Mouse (Mus musculus): Measurements from ENCODE around the gene Ube3b. TPM values are rescaled to one million over a fixed set of nuclear protein-coding genes. Genes with fewer than 3 reads are reported as not detected.

Ube3b gene
- total and polyA plus RNA-seq, 2 experiments from 2014 or later, result 30.5 to 57.7 TPM

DNA sequence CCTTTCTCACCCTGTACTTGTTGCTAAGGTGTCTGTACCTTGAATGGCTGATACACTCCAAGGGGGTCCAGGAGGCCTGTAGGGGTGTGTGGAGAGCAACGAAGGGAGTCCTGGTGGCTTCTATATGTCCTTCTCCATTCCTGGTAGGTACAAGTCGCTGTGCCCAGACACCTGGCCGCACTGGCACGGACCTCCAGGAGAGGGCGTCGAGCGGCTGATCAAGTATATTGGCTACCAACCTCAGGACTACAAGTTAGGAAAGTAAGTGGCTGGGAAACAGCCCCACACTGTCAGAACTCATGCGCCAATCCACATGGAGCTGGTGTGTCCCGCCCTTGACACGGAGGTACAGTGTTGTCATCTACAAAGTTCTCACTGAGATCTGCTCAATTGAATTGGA is 28.9 kb upstream of the Ube3b start:
- Histone ChIP-seq H3K27me3 (ENCODE audit: control insufficient read depth, insufficient read depth, low read length) (no peaks in the 10 kb centered on the region), H3K9me3 (replicated peaks; ENCODE audit: control insufficient read depth, low read length) (no peaks in the 10 kb centered on the region), H3K36me3 (replicated peaks; ENCODE audit: control insufficient read depth, insufficient read depth, low read length) (no peaks in the 10 kb centered on the region), H3K4me2 (ENCODE audit: low read depth, low read length) (no peak overlapping the region), H3K27ac (ENCODE audit: low read depth) (no peak overlapping the region), H3K9ac (replicated peaks; ENCODE audit: low read depth, low read length) (no peak overlapping the region), H3K4me1 (ENCODE audit: control insufficient read depth, insufficient read depth) (no peaks in the 10 kb centered on the region), H3K4me3 (ENCODE audit: low read depth, low read length) (no peak overlapping the region)
- ATAC-seq (ENCODE audit: insufficient read depth, low read depth), result no peak
- no peak for TF ChIP-seq CTCF (IDR thresholded peaks at IDR 0.05; ENCODE audit: low read depth)
- TF ChIP-seq EP300 (IDR thresholded peaks at IDR 0.05; ENCODE audit: low read depth), result no peak
- WGBS, result 59% methylated on average over 10 of the region's 10 CpGs
- DNase-seq (ENCODE audit: low spot score), result no peak

- peak overlapping the region; percentile 17; the same call in 1 of the 2 replicates for H3K4me3 ChIP-seq (ENCODE audit: low read depth, low read length)
- peak; percentile 96 for DNase-seq (ENCODE audit: low spot score)
- peak; percentile 94 for ATAC-seq (ENCODE audit: insufficient read depth, low read depth)
- H3K9ac ChIP-seq (replicated peaks; ENCODE audit: low read depth, low read length), result no peak overlapping the region; the same call in 1 of the 2 replicates
- no peaks in the 10 kb centered on the region for H3K27me3 ChIP-seq (ENCODE audit: control insufficient read depth, insufficient read depth, low read length)
- peaks cover 9% of the 10 kb centered on the region; the same call in 1 of the 2 replicates for H3K4me1 ChIP-seq (ENCODE audit: control insufficient read depth, insufficient read depth)
- peak; percentile 81 for TF ChIP-seq CTCF (IDR thresholded peaks at IDR 0.05; ENCODE audit: low read depth)
- TF ChIP-seq EP300 (IDR thresholded peaks at IDR 0.05; ENCODE audit: low read depth), result 0 out of 2 replicates have a peak, but pooled peaks have one; percentile 55
- H3K9me3 ChIP-seq (replicated peaks; ENCODE audit: control insufficient read depth, low read length), result no peaks in the 10 kb centered on the region
- peaks cover 10% of the 10 kb centered on the region for H3K36me3 ChIP-seq (replicated peaks; ENCODE audit: control insufficient read depth, insufficient read depth, low read length)
- H3K27ac ChIP-seq (ENCODE audit: low read depth), result peak overlapping the region; percentile 75
- WGBS, result 23% methylated on average over 7 of the region's 7 CpGs
- H3K4me2 ChIP-seq (ENCODE audit: low read depth, low read length), result peak overlapping the region; percentile 44
Observed at GRCm38 (mm10) chr5:114356250-114356935, 24.0 kb upstream of the Ube3b start.

DNA sequence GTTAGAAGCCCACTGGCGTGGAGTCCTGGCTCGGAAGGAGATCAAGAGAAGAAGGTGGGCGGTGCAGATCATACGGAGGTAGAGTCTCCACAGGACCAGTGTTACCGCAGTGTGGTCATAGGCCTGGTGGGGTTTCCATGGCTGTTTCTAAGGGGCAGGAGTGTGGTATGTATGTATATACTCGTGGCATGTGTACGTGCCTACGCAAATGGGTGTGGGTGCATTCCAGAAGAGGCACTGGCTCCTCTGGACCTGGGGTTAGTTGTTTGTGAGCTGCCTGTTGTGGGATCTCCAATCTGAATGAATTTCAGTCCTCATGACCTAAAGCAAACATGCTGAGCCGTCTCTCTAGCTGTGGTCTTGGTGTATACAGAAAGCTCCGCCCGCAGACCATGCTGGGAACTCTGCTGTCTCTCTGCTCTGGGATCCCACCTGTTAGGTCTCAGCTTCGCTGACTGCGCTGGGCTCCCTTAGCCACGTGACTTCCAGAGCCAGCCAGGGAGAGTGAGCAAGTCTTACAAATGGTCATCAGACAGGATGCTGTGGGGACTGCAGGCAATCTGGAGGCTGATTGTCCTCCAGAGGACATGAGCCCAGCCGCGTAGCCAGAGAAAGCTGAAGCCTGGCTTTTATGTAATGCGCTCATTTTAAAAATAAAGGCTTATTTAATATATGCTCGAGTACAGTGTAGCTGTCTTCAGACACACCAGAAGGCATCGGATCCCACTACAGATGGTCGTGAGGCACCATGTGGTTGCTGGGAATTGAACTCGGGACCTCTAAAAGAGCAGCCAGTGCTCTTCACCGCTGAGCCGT is 23.3 kb upstream of the Ube3b start:
- H3K9ac ChIP-seq (replicated peaks; ENCODE audit: low read depth, low read length), result no peak overlapping the region; the same call in 1 of the 2 replicates
- peak; percentile 56 for DNase-seq (ENCODE audit: low spot score)

GRCm38 (mm10) chr5:114358833-114359232 is 21.6 kb upstream of the Ube3b start:
- H3K36me3 ChIP-seq (replicated peaks; ENCODE audit: control insufficient read depth, insufficient read depth, low read length), result peaks cover 35% of the 10 kb centered on the region
- TF ChIP-seq EP300 (IDR thresholded peaks at IDR 0.05; ENCODE audit: low read depth) (no peak), CTCF (IDR thresholded peaks at IDR 0.05; ENCODE audit: low read depth) (no peak)
- H3K9ac ChIP-seq (replicated peaks; ENCODE audit: low read depth, low read length), result no peak overlapping the region
- no peak for DNase-seq (ENCODE audit: low spot score)
- H3K4me2 ChIP-seq (ENCODE audit: low read depth, low read length), result no peak overlapping the region
- no peaks in the 10 kb centered on the region for H3K9me3 ChIP-seq (replicated peaks; ENCODE audit: control insufficient read depth, low read length)
- H3K4me1 ChIP-seq (ENCODE audit: control insufficient read depth, insufficient read depth), result peaks cover 9% of the 10 kb centered on the region; the same call in 1 of the 2 replicates
- no peaks in the 10 kb centered on the region for H3K27me3 ChIP-seq (ENCODE audit: control insufficient read depth, insufficient read depth, low read length)
- H3K27ac ChIP-seq (ENCODE audit: low read depth), result no peak overlapping the region
- no peak for ATAC-seq (ENCODE audit: insufficient read depth, low read depth)
- WGBS, result 82% methylated on average over 10 of the region's 10 CpGs
- H3K4me3 ChIP-seq (ENCODE audit: low read depth, low read length), result no peak overlapping the region

More for the DNA sequence above, 23.3 kb upstream of the Ube3b start:
- no peaks in the 10 kb centered on the region for H3K27me3 ChIP-seq (ENCODE audit: control insufficient read depth, insufficient read depth, low read length)
- peak overlapping the region; percentile 44 for H3K4me2 ChIP-seq (ENCODE audit: low read depth, low read length)
- ATAC-seq (ENCODE audit: insufficient read depth, low read depth), result peak; percentile 70
- peaks cover 18% of the 10 kb centered on the region for H3K36me3 ChIP-seq (replicated peaks; ENCODE audit: control insufficient read depth, insufficient read depth, low read length)
- WGBS, result 40% methylated on average over 23 of the region's 23 CpGs
- H3K9me3 ChIP-seq (replicated peaks; ENCODE audit: control insufficient read depth, low read length), result no peaks in the 10 kb centered on the region
- peak overlapping the region; percentile 17; the same call in 1 of the 2 replicates for H3K4me3 ChIP-seq (ENCODE audit: low read depth, low read length)
- H3K27ac ChIP-seq (ENCODE audit: low read depth), result peak overlapping the region; percentile 75
- peaks cover 9% of the 10 kb centered on the region; the same call in 1 of the 2 replicates for H3K4me1 ChIP-seq (ENCODE audit: control insufficient read depth, insufficient read depth)
- TF ChIP-seq EP300 (IDR thresholded peaks at IDR 0.05; ENCODE audit: low read depth), result no peak
- no peak for TF ChIP-seq CTCF (IDR thresholded peaks at IDR 0.05; ENCODE audit: low read depth)

- Histone ChIP-seq H3K4me1 (ENCODE audit: control insufficient read depth, insufficient read depth) (peaks cover 9% of the 10 kb centered on the region; the same call in 1 of the 2 replicates), H3K27ac (ENCODE audit: low read depth) (no peak overlapping the region), H3K27me3 (ENCODE audit: control insufficient read depth, insufficient read depth, low read length) (no peaks in the 10 kb centered on the region), H3K9ac (replicated peaks; ENCODE audit: low read depth, low read length) (no peak overlapping the region), H3K9me3 (replicated peaks; ENCODE audit: control insufficient read depth, low read length) (no peaks in the 10 kb centered on the region), H3K4me2 (ENCODE audit: low read depth, low read length) (no peak overlapping the region), H3K4me3 (ENCODE audit: low read depth, low read length) (no peak overlapping the region), H3K36me3 (replicated peaks; ENCODE audit: control insufficient read depth, insufficient read depth, low read length) (peaks cover 42% of the 10 kb centered on the region)
- TF ChIP-seq EP300 (IDR thresholded peaks at IDR 0.05; ENCODE audit: low read depth) (no peak), CTCF (IDR thresholded peaks at IDR 0.05; ENCODE audit: low read depth) (no peak)
- WGBS, result 64% methylated on average over 8 of the region's 8 CpGs
- ATAC-seq (ENCODE audit: insufficient read depth, low read depth) (no peak), DNase-seq (ENCODE audit: low spot score) (no peak)
Observed at GRCm38 (mm10) chr5:114359586-114359985, 20.8 kb upstream of the Ube3b start.

Data from heart, postnatal 0 days (tissue).